Mouse (Mus musculus) kidney, adult 2 months (tissue): ENCODE data around the gene Apob. TPM values are rescaled to one million over a fixed set of nuclear protein-coding genes. Genes with fewer than 3 reads are reported as not detected.

Experiments
- DNase-seq: peaks from one replicate; pipeline ENCODE4 v3.0.0; 2021
- H3K27ac ChIP-seq: fragments of 200-500 bp; 2 replicates; pipeline ENCODE4 v1.5.1; 2012; ENCODE audit warnings: low read depth, low read length, control low read depth, inconsistent platforms; ENCODE audit not compliant: insufficient read depth
- H3K27me3 ChIP-seq: fragments of 200-500 bp; replicated peaks from 2 replicates; pipeline ENCODE4 v1.6.1; 2012; ENCODE audit warnings: mild to moderate bottlenecking, moderate library complexity, low read length, inconsistent platforms; ENCODE audit not compliant: control insufficient read depth, insufficient read depth
- H3K36me3 ChIP-seq: fragments of 200-500 bp; 2 replicates; pipeline ENCODE4 v1.6.1; 2012; ENCODE audit warnings: mild to moderate bottlenecking, moderate library complexity, low read length, inconsistent platforms; ENCODE audit not compliant: control insufficient read depth, insufficient read depth
- H3K4me1 ChIP-seq: fragments of 200-500 bp; 2 replicates; pipeline ENCODE4 v1.6.1; 2011; ENCODE audit warnings: low read length; ENCODE audit not compliant: control insufficient read depth, insufficient read depth
- H3K4me3 ChIP-seq: fragments of 200-500 bp; 2 replicates; pipeline ENCODE4 v1.5.1; 2011; ENCODE audit warnings: mild to moderate bottlenecking, low read depth, low read length, control low read depth; ENCODE audit not compliant: insufficient read depth
- CTCF ChIP-seq: fragments of 200-500 bp; conservative IDR thresholded peaks from 2 replicates; pipeline ENCODE4 v1.5.1; 2011; ENCODE audit warnings: low read depth, mild to moderate bottlenecking, control low read depth, low read length, moderate library complexity, mixed read lengths; ENCODE audit not compliant: insufficient read depth, insufficient read length
- POLR2A ChIP-seq: fragments of 200-500 bp; IDR thresholded peaks from one replicate; pipeline ENCODE4 v1.6.1; 2011; ENCODE audit warnings: low read depth, low read length, control low read depth
- WGBS: fragments of 180-500 bp; shearing (Covaris S2); methylation state at CpG from one replicate; pipeline ENCODE4 v1.1.7; 2018; 5-methylcytosine and 5-hydroxymethylcytosine counted together
- polyA plus RNA-seq: library from polyadenylated mRNA; depleted of rRNA; stranded (reverse); fragments of >200 nt; gene quantifications from 2 replicates; pipeline ENCODE4 v1.2.3, GENCODE M21; 2012

The Apob gene
- polyA plus RNA-seq, 1 experiment: 27.3 TPM

DNA sequence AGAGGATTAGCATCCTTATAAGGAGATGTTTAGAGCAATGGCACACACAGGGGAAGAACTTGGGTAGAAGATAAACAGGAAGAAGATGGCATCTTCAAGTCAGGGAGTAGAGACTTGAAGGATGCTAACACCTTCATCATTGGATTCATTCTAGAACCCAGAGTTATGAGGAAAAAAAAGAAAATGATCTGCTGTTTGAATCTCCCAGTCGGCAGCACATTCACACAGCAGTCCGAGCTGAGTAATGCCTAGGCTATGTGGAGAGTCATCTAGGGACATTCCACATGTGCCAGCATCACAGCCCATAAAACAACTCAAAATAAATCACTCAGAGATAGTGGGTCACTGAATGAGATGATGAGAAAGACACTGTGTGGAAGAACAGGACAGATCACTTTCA is 10.2 kb upstream of the Apob start:
- DNase-seq: no peak
- no peaks in the 10 kb centered on the region for H3K27me3 ChIP-seq
- H3K4me3 ChIP-seq: no peak overlapping the region
- TF ChIP-seq CTCF (no peak), POLR2A (no peak)
- WGBS: 76% methylated on average over 2 of the region's 2 CpGs
- H3K4me1 ChIP-seq: no peaks in the 10 kb centered on the region
- no peaks in the 10 kb centered on the region for H3K36me3 ChIP-seq
- no peak overlapping the region for H3K27ac ChIP-seq

DNA sequence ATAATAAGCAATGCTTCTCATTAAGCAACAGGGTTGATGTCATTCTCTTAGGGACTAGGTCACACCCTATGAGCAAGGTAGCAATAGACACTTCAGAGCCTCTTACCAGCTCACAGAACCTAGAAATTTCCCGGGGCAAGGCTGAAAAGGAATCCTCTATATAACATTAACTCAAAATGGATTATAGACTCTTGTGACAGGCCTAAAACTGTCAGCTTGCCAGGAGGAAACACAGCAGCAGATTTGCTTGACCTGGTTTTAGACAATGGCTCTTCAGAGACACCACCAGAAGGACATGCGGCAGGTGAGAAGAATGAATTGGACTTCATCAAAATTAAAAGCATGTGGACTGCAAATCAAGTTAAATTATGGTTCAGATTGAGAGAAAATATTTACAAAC is 7.1 kb upstream of the Apob start:
- peak; percentile 17 for DNase-seq
- Histone ChIP-seq H3K27ac (no peak overlapping the region), H3K4me1 (no peaks in the 10 kb centered on the region), H3K36me3 (no peaks in the 10 kb centered on the region), H3K27me3 (no peaks in the 10 kb centered on the region), H3K4me3 (no peak overlapping the region)
- 80% methylated on average over 2 of the region's 2 CpGs for WGBS
- TF ChIP-seq POLR2A: no peak
- no peak for TF ChIP-seq CTCF

DNA sequence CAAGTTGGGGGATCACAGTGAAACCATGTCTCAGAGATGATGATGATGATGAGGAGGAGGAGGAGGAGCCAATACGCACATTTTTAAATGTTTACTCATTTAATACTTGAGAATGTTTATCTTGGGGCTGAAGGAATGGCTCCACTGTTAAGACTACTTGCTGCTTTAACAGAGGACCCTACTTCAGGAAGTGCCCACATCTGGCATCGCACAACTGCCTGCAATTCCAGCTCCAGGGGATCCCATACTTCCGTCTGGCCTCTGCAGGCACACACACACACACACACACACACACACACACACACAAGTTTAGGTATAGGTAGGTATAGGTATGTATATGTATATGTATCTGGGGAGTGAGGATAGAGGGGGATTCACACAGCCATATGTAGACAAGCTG is 6.6 kb upstream of the Apob start:
- Histone ChIP-seq H3K27ac (no peak overlapping the region), H3K4me3 (no peak overlapping the region), H3K36me3 (no peaks in the 10 kb centered on the region), H3K27me3 (no peaks in the 10 kb centered on the region), H3K4me1 (no peaks in the 10 kb centered on the region)
- 74% methylated on average over 3 of the region's 3 CpGs for WGBS
- TF ChIP-seq CTCF: no peak
- TF ChIP-seq POLR2A: no peak
- DNase-seq: no peak

DNA sequence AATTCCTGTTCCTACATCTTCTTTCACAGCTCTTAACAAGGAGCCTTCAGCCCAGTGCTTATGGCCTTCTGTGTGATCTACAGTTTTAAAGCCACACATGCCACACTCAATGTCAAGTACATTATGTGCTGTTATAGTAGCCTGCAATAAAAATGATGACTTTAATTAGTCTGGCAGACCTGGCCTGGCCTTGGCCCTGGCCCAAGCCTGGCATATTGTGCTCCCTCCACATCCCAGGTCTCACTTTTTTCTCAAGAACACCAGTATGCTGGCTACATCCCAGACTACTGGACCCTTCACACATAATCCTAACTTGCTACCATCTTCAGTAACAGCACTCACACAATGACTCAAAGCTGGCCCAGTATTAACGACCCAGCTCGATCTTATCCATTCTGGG is 5.7 kb upstream of the Apob start:
- no peak overlapping the region for H3K4me3 ChIP-seq
- TF ChIP-seq CTCF: no peak
- TF ChIP-seq POLR2A: no peak
- WGBS: 82% methylated on average over 2 of the region's 2 CpGs

DNA sequence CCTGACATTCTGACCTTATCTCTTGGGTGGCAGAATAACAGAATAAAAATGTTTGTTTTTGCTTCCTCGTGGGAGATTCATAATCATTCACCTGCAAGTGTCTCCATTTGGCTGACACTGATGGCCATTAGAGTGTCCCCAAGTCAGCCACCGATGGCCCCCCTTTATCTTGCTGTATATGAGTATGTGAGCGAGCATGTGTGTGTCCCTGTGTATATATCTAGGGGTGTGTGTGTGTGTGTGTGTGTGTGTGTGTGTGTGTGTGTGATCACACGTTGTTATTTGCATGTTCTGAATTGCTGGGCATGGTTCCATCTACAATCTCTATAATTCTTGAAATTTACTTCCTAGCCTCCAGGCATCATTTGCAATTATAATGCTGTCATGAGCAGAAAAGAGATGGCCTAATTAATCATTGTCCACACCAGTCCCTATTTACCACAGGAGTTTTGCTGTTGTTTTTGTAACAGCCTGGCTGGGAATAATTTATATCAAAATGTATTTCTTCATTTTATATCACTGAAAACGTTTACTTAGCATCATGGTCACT is 3.6 kb upstream of the Apob start:
- no peaks in the 10 kb centered on the region for H3K27me3 ChIP-seq
- TF ChIP-seq POLR2A (no peak), CTCF (no peak)
- H3K27ac ChIP-seq: no peak overlapping the region
- WGBS: 38% methylated on average over 5 of the region's 5 CpGs
- no peak overlapping the region for H3K4me3 ChIP-seq
- no peaks in the 10 kb centered on the region for H3K4me1 ChIP-seq
- DNase-seq: peak; percentile 15
- H3K36me3 ChIP-seq: no peaks in the 10 kb centered on the region

More for the DNA sequence above, 5.7 kb upstream of the Apob start:
- Histone ChIP-seq H3K4me1 (no peaks in the 10 kb centered on the region), H3K27ac (no peak overlapping the region), H3K27me3 (no peaks in the 10 kb centered on the region), H3K36me3 (no peaks in the 10 kb centered on the region)
- DNase-seq: no peak

DNA sequence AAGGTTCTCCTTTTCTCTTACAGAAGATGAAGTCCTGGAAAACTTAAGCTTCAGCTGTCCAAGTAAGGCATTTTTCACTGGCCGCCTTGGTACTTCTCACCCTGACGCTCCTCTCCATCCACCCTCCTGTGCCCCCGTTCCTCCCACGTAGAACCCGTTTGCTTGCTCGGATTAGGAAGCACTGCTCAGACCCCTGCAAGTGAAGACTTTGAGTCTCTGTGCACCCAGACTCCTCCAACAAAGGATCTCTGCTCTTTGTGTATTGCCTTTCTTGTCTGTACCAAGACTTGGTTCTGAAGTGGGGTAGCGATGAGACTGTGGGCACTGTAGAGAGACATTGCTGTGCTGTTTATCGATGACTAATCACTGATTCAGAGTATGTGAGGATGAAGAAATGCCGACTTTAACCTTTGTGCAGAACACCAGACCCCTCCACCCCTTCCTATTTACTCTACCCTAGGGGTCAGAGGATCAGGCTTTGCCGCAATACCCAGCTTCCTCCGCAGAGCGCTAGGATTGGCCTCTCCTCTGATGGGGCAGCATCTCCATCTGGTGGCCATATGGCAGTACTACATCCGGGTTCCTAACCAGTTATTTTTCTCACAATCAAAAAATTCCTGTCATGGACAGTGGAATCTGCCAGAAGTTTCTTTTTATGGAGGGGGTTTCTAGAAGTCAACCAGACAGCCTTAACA is 889 bp downstream of the Apob start:
- H3K27ac ChIP-seq: no peak overlapping the region
- peak overlapping the region; percentile 22; the same call in 1 of the 2 replicates for H3K4me3 ChIP-seq
- H3K4me1 ChIP-seq: no peaks in the 10 kb centered on the region
- peak; percentile 71 for DNase-seq
- WGBS: 48% methylated on average over 13 of the region's 13 CpGs
- no peaks in the 10 kb centered on the region for H3K36me3 ChIP-seq
- TF ChIP-seq CTCF (peak; percentile 91), POLR2A (no peak)
- no peaks in the 10 kb centered on the region for H3K27me3 ChIP-seq

DNA sequence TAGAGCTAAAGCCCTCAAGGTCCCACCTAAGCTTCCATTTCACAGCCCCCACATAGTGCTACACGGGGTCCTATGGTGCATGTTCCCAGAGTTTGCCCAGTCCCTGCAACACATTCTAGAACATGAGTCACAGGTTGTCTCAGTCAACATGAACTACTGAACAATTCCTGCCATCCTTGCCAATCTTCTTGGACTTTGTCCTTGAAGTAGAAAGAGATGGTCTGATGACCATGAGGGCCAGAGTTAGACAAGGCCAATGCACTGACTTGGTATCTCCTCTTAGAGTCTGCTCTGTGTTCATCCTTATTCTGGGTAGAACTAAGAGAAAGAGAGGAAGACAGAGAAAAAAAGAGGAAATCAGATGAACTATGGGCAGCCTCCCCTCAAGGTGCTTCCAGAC is 7.0 kb downstream of the Apob start:
- no peaks in the 10 kb centered on the region for H3K36me3 ChIP-seq
- no peaks in the 10 kb centered on the region for H3K4me1 ChIP-seq
- DNase-seq: peak; percentile 19
- TF ChIP-seq CTCF (no peak), POLR2A (no peak)
- WGBS: 91% methylated on average over 1 of the region's 1 CpGs
- no peak overlapping the region for H3K27ac ChIP-seq
- H3K27me3 ChIP-seq: no peaks in the 10 kb centered on the region
- no peak overlapping the region for H3K4me3 ChIP-seq
